In the genomic region with DNA sequence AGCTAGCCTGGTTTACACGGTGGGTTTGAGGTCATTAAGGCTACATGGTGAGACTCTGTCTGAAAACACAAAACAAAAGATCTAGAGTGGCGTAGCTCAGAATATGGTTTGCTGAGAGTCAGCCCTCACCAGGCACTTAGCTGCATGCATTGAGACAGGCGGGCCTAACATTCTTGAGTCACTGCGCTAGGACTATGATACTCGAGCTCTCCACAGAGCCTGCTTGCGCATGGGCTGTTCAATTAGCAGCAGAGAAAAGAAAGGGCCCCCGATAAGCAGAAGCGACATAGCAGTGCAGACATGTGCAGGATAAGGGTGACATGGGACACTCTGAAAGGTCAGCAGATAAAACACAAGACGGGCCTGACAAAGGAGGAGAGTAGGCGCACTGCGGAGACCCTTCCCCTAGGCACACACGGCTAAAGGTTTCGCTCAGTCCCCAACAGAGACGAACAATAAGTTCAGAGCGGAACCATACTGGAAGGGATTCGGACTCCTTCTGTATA, we compare ENCODE assay signal across 8 mouse cellular contexts.
DNase-seq lines count a peak whose midpoint lies in the region; ATAC-seq and TF ChIP-seq lines count a peak whose summit lies in the region.

No protein-coding gene starts in this region.

- no peak for TF ChIP-seq CTCF in heart, adult 2 months (IDR thresholded peaks at IDR 0.05)

- peak; percentile 78 for ATAC-seq in heart, embryonic 12.5 days (ENCODE audit: insufficient number of reproducible peaks, low FRiP score)
- ATAC-seq in midbrain, embryonic 14.5 days (ENCODE audit: low FRiP score, low TSS enrichment) = peak; percentile 61; the same call in 1 of the 2 replicates

- no peaks in the 10 kb centered on the region for H3K27me3 ChIP-seq in heart, embryonic 12.5 days (replicated peaks)
- peaks cover 3% of the 10 kb centered on the region; the same call in 1 of the 2 replicates for H3K27me3 ChIP-seq in heart, adult 2 months (ENCODE audit: control insufficient read depth, insufficient read depth, low read length)
- no peaks in the 10 kb centered on the region for H3K27me3 ChIP-seq in midbrain, embryonic 14.5 days (ENCODE audit: control insufficient read depth, insufficient read depth, low read length)

- H3K4me1 ChIP-seq in heart, embryonic 12.5 days (replicated peaks) = peaks cover 33% of the 10 kb centered on the region
- no peaks in the 10 kb centered on the region for H3K4me1 ChIP-seq in heart, adult 2 months (ENCODE audit: control insufficient read depth, insufficient read depth, low read length)
- peaks cover 12% of the 10 kb centered on the region for H3K4me1 ChIP-seq in midbrain, embryonic 14.5 days (ENCODE audit: control insufficient read depth, insufficient read depth, low read length)

- TF ChIP-seq POLR2A in heart, adult 2 months (IDR thresholded peaks at IDR 0.05; ENCODE audit: insufficient read depth, low read depth, low read length) = no peak

- intact Hi-C loops in heart, adult 2 months (cut with DNase I) = no loop called here
- intact Hi-C loops in heart, postnatal 10 days (cut with DNase I) = no loop called here

- no peak for DNase-seq in heart, adult 2 months
- peak; percentile 61 for DNase-seq in ZHBTc4 (ENCODE audit: low read depth, low spot score)
- DNase-seq in heart, postnatal 10 days = peak; percentile 18 to 35
- peak; percentile 66 for DNase-seq in midbrain, embryonic 14.5 days
- DNase-seq in urinary bladder, postnatal 14 days (ENCODE audit: low spot score) = no peak
- no peak for DNase-seq in urinary bladder, postnatal 10 days (ENCODE audit: low spot score)
- no peak for DNase-seq in kidney, postnatal 25 days

- H3K27ac ChIP-seq in heart, embryonic 12.5 days (ENCODE audit: poor library complexity, severe bottlenecking) = peak overlapping the region; percentile 85
- no peak overlapping the region for H3K27ac ChIP-seq in heart, adult 2 months
- H3K27ac ChIP-seq in midbrain, embryonic 14.5 days (replicated peaks; ENCODE audit: low read depth, low read length) = peak overlapping the region; percentile 28; the same call in 1 of the 2 replicates

- TF ChIP-seq EP300 in heart, adult 2 months (IDR thresholded peaks at IDR 0.05; ENCODE audit: insufficient read depth, low read depth, low read length) = no peak

- peak overlapping the region; percentile 35; the same call in 1 of the 2 replicates for H3K9ac ChIP-seq in heart, embryonic 12.5 days
- no peak overlapping the region for H3K9ac ChIP-seq in heart, adult 2 months (ENCODE audit: low read depth, low read length)
- peak overlapping the region; percentile 46 for H3K9ac ChIP-seq in midbrain, embryonic 14.5 days (replicated peaks; ENCODE audit: low read length)

- no peaks in the 10 kb centered on the region for H3K36me3 ChIP-seq in heart, embryonic 12.5 days
- no peaks in the 10 kb centered on the region for H3K36me3 ChIP-seq in heart, adult 2 months (ENCODE audit: control insufficient read depth, insufficient read depth, low read length)
- no peaks in the 10 kb centered on the region for H3K36me3 ChIP-seq in midbrain, embryonic 14.5 days (ENCODE audit: control insufficient read depth, insufficient read depth, low read length)

- H3K9me3 ChIP-seq in heart, embryonic 12.5 days (replicated peaks) = peaks cover 13% of the 10 kb centered on the region; the same call in 1 of the 2 replicates
- peaks cover 5% of the 10 kb centered on the region; the same call in 1 of the 2 replicates for H3K9me3 ChIP-seq in midbrain, embryonic 14.5 days (ENCODE audit: control insufficient read depth, low read length)

- peak overlapping the region; percentile 18; the same call in 1 of the 2 replicates for H3K4me3 ChIP-seq in heart, embryonic 12.5 days
- H3K4me3 ChIP-seq in heart, adult 2 months = no peak overlapping the region
- H3K4me3 ChIP-seq in midbrain, embryonic 14.5 days (replicated peaks; ENCODE audit: low read depth, low read length) = peak overlapping the region; percentile 24

- H3K79me2 ChIP-seq in heart, adult 2 months (replicated peaks; ENCODE audit: control insufficient read depth, insufficient read depth, low read length) = no peaks in the 10 kb centered on the region

- H3K4me2 ChIP-seq in heart, embryonic 12.5 days = peak overlapping the region; percentile 63
- peak overlapping the region; percentile 51 for H3K4me2 ChIP-seq in midbrain, embryonic 14.5 days (ENCODE audit: low read length)

- 17% methylated on average over 16 of the region's 16 CpGs for WGBS in heart, embryonic 12.5 days
- 41% methylated on average over 16 of the region's 16 CpGs for WGBS in heart, adult 2 months
- 6% methylated on average over 16 of the region's 16 CpGs for WGBS in midbrain, embryonic 14.5 days

Comparison
In these comparisons a context has a peak if more than half of its experiments do, and no peak if none do; other contexts are left out.
1. DNase-seq: peak in ZHBTc4 (single experiment), heart, postnatal 10 days (2 of 2) and midbrain, embryonic 14.5 days (single experiment); none in heart, adult 2 months (0 of 2), urinary bladder, postnatal 14 days (single experiment), urinary bladder, postnatal 10 days (single experiment) and kidney, postnatal 25 days (0 of 2).